27 mouse cellular contexts compared by ENCODE assay signal in genomic region chr13:89583138-89583746, GRCm38 (mm10). TPM values are rescaled to one million over a fixed set of nuclear protein-coding genes. Genes with fewer than 3 reads are reported as not detected.
DNase-seq lines count a peak whose midpoint lies in the region; ATAC-seq and TF ChIP-seq lines count a peak whose summit lies in the region.
"Had no signal": no experiment of that assay in that cellular context is flagged by ENCODE, and none has a peak within 500 bp of the region (broad histone marks: within the 10 kb centered on the region; RNA-seq: fewer than 3 reads in every experiment).

No protein-coding gene starts in this region.

- H3K27me3 ChIP-seq in midbrain, postnatal 0 days (ENCODE audit: insufficient read depth, low read length): no peaks in the 10 kb centered on the region
- no peaks in the 10 kb centered on the region for H3K27me3 ChIP-seq in midbrain, embryonic 11.5 days (ENCODE audit: control insufficient read depth, insufficient read depth, low read length)
- H3K27me3 ChIP-seq in CH12.LX (replicated peaks): no peaks in the 10 kb centered on the region
- H3K27me3 ChIP-seq: embryonic facial prominence, embryonic 13.5 days; embryonic facial prominence, embryonic 15.5 days; forebrain, embryonic 12.5 days had no signal

- DNase-seq in layer of hippocampus, adult 2 months (ENCODE audit: low spot score in 2 of 2): no peak
- no peak for DNase-seq in layer of hippocampus, adult 18-20 months (ENCODE audit: low spot score in 2 of 2)
- no peak for DNase-seq in midbrain, postnatal 0 days (ENCODE audit: low spot score)
- DNase-seq in midbrain, embryonic 11.5 days (ENCODE audit: low spot score, missing footprints): no peak
- peak; percentile 68 for DNase-seq in CH12.LX (ENCODE audit: extremely low read depth)
- DNase-seq: adrenal gland, adult 2 months; adrenal gland, postnatal 10 days; adrenal gland, postnatal 25 days; B cell, adult 2 months; cerebellum, adult 11 months; cerebellum, adult 18-20 months; cerebellum, adult 8-10 months; cerebellum, adult 9-11 months; cerebellum, postnatal 14 days; cerebellum, postnatal 36 days; embryo, embryonic 11 days had no signal

- H3K36me3 ChIP-seq in midbrain, postnatal 0 days (ENCODE audit: insufficient read depth, low read length): no peaks in the 10 kb centered on the region
- H3K36me3 ChIP-seq in midbrain, embryonic 11.5 days (ENCODE audit: control insufficient read depth, insufficient read depth, low read length): no peaks in the 10 kb centered on the region
- no peaks in the 10 kb centered on the region for H3K36me3 ChIP-seq in CH12.LX (replicated peaks in 1 of 2; ENCODE audit: control insufficient read depth in 1 of 2, insufficient read depth in 1 of 2, low read length in 1 of 2)
- H3K36me3 ChIP-seq: embryonic facial prominence, embryonic 13.5 days; embryonic facial prominence, embryonic 15.5 days; forebrain, embryonic 10.5 days; forebrain, embryonic 12.5 days had no signal

- no peak for TF ChIP-seq RAD21 in CH12.LX (IDR thresholded peaks at IDR 0.05; ENCODE audit: low read depth, low read length)

- ATAC-seq in midbrain, postnatal 0 days (ENCODE audit: low FRiP score): no peak
- no peak for ATAC-seq in midbrain, embryonic 11.5 days (ENCODE audit: low FRiP score)
- no peak for ATAC-seq in granulocyte monocyte progenitor cell, adult 5-6 weeks (replicated peaks; ENCODE audit: poor library complexity, severe bottlenecking)
- ATAC-seq: CD4-positive, CD25-positive, alpha-beta regulatory T cell, adult 4 months; forebrain, embryonic 14.5 days; forebrain, embryonic 16.5 days had no signal

- no peak; the same call in 1 of the 2 replicates for TF ChIP-seq EP300 in CH12.LX (IDR thresholded peaks at IDR 0.05; ENCODE audit: low read length)

- no peak overlapping the region for H3K4me3 ChIP-seq in layer of hippocampus, adult 2 months
- H3K4me3 ChIP-seq in midbrain, postnatal 0 days (ENCODE audit: low read depth, low read length): no peak overlapping the region
- no peak overlapping the region for H3K4me3 ChIP-seq in midbrain, embryonic 11.5 days (ENCODE audit: low read depth, low read length)
- H3K4me3 ChIP-seq in CH12.LX (replicated peaks in 1 of 3; ENCODE audit: low read depth in 2 of 3, low read length in 2 of 3, poor library complexity in 1 of 3): no peak overlapping the region
- H3K4me3 ChIP-seq: embryonic facial prominence, embryonic 13.5 days; embryonic facial prominence, embryonic 15.5 days; erythroblast, embryonic 14.5 days; forebrain, embryonic 10.5 days; forebrain, embryonic 12.5 days had no signal

- H3K4me2 ChIP-seq in midbrain, postnatal 0 days (ENCODE audit: low read depth, low read length, poor library complexity, severe bottlenecking): no peak overlapping the region
- H3K4me2 ChIP-seq in midbrain, embryonic 11.5 days: no peak overlapping the region
- H3K4me2 ChIP-seq in CH12.LX (ENCODE audit: insufficient read depth, low read depth, poor library complexity, severe bottlenecking): peak overlapping the region; percentile 89
- H3K4me2 ChIP-seq: embryonic facial prominence, embryonic 13.5 days; embryonic facial prominence, embryonic 15.5 days; forebrain, embryonic 12.5 days had no signal

- no peak overlapping the region for H3K9ac ChIP-seq in midbrain, postnatal 0 days (replicated peaks; ENCODE audit: low read length, poor library complexity, severe bottlenecking)
- no peak overlapping the region for H3K9ac ChIP-seq in midbrain, embryonic 11.5 days (ENCODE audit: low read length)
- H3K9ac ChIP-seq in CH12.LX (ENCODE audit: insufficient read depth, low read depth): no peak overlapping the region
- H3K9ac ChIP-seq: embryonic facial prominence, embryonic 13.5 days; embryonic facial prominence, embryonic 15.5 days; forebrain, embryonic 12.5 days had no signal

- no peak for TF ChIP-seq CTCF in layer of hippocampus, adult 2 months (conservative IDR thresholded peaks at IDR 0.05)
- TF ChIP-seq CTCF in midbrain, postnatal 0 days (IDR thresholded peaks at IDR 0.05): no peak
- TF ChIP-seq CTCF in CH12.LX (conservative IDR thresholded peaks at IDR 0.05 in 1 of 2, IDR thresholded peaks at IDR 0.05 in 1 of 2; ENCODE audit: low read depth in 2 of 2, low read length in 2 of 2): no peak

- no peaks in the 10 kb centered on the region for H3K4me1 ChIP-seq in midbrain, postnatal 0 days (ENCODE audit: insufficient read depth, low read length)
- no peaks in the 10 kb centered on the region for H3K4me1 ChIP-seq in midbrain, embryonic 11.5 days (ENCODE audit: control insufficient read depth, insufficient read depth, low read length)
- peaks cover 5 to 32% of the 10 kb centered on the region in 2 experiments for H3K4me1 ChIP-seq in CH12.LX (ENCODE audit: control insufficient read depth in 1 of 2, insufficient read depth in 2 of 2)
- H3K4me1 ChIP-seq: forebrain, embryonic 10.5 days; forebrain, embryonic 12.5 days had no signal

- in situ Hi-C loops in CH12.LX (cut with MboI; ENCODE audit: low pct_ligation_motif_present, low pct_unique_long_range_greater_than_20kb, low sequenced_read_pairs): no loop called here

- H3K9me3 ChIP-seq in midbrain, postnatal 0 days (ENCODE audit: low read length): no peaks in the 10 kb centered on the region
- H3K9me3 ChIP-seq in midbrain, embryonic 11.5 days (ENCODE audit: control insufficient read depth, low read length): no peaks in the 10 kb centered on the region
- H3K9me3 ChIP-seq in CH12.LX (replicated peaks; ENCODE audit: low read length): no peaks in the 10 kb centered on the region
- H3K9me3 ChIP-seq: embryonic facial prominence, embryonic 13.5 days; embryonic facial prominence, embryonic 15.5 days; forebrain, embryonic 10.5 days; forebrain, embryonic 12.5 days had no signal

- H3K27ac ChIP-seq in layer of hippocampus, adult 2 months: peak overlapping the region; percentile 83
- H3K27ac ChIP-seq in midbrain, postnatal 0 days (ENCODE audit: low read depth, low read length): 0 out of 2 replicates have a peak overlapping the region, but pooled peaks have one; percentile 1
- H3K27ac ChIP-seq in midbrain, embryonic 11.5 days (ENCODE audit: low read depth, low read length): no peak overlapping the region
- H3K27ac ChIP-seq in CH12.LX (ENCODE audit: insufficient read depth, low read depth): peak overlapping the region; percentile 36; the same call in 1 of the 2 replicates
- H3K27ac ChIP-seq: embryonic facial prominence, embryonic 13.5 days; embryonic facial prominence, embryonic 15.5 days; forebrain, embryonic 10.5 days; forebrain, embryonic 12.5 days had no signal

- no peaks in the 10 kb centered on the region for H3K79me2 ChIP-seq in CH12.LX (replicated peaks; ENCODE audit: control insufficient read depth, extremely low read depth, insufficient read depth, poor library complexity, severe bottlenecking)

- WGBS in midbrain, postnatal 0 days: 61% methylated on average over 4 of the region's 4 CpGs
- 86% methylated on average over 4 of the region's 4 CpGs for WGBS in midbrain, embryonic 11.5 days

- TF ChIP-seq POLR2A in CH12.LX (IDR thresholded peaks at IDR 0.05; ENCODE audit: low read depth, low read length): peak; percentile 67

- dilution Hi-C loops in CH12.LX (cut with MboI; ENCODE audit: extremely low pct_ligation_motif_present, extremely low pct_unique_long_range_greater_than_20kb, low sequenced_read_pairs): no loop called here

TF ChIP-seq in CH12.LX, 34 proteins besides CTCF, POLR2A, EP300 and RAD21:
- TF ChIP-seq ZMIZ1 (IDR thresholded peaks at IDR 0.05; ENCODE audit: low read depth, low read length) (peak; percentile 97), TBP (conservative IDR thresholded peaks at IDR 0.05; ENCODE audit: low read depth, low read length) (peak; percentile 98), GABPA (IDR thresholded peaks at IDR 0.05; ENCODE audit: insufficient replicate concordance, low read depth, low read length) (no peak), UBTF (IDR thresholded peaks at IDR 0.05; ENCODE audit: low read depth, low read length) (no peak)

RNA-seq across cellular contexts. Expression of gene Hapln1, which starts 43.6 kb away (rescaled TPM):
- 10 to 100 TPM; 33.1 to 33.4 TPM for total RNA-seq in layer of hippocampus, adult 2 months (2021)
- 10 to 100 TPM; 29.9 to 34.7 TPM for total RNA-seq in layer of hippocampus, adult 18-20 months (2021)
- total RNA-seq in midbrain, postnatal 0 days (2014; rRNA removed): 1.2 and 2.3 TPM in 2 replicates
- polyA plus RNA-seq in midbrain, postnatal 0 days (2015; fragmentation: Nextera tagmentation; extraction: Ambion mirVana): 1.1 and 1.6 TPM in 2 replicates
- polyA plus RNA-seq in midbrain, embryonic 11.5 days (2014; fragmentation: Nextera tagmentation; extraction: Ambion mirVana): 17.9 and 19.4 TPM in 2 replicates
- total RNA-seq in CH12.LX (2012; rRNA removed) (0.30 and 0.42 TPM in 2 replicates), CH12.LX (2014; rRNA removed) (0.46 and 2.1 TPM in 2 replicates)
- polyA plus RNA-seq in CH12.LX (2012; ENCODE audit: insufficient read length, low read depth): 1.3 and 2.6 TPM in 2 replicates
- total RNA-seq in granulocyte monocyte progenitor cell, adult 5-6 weeks (2014; fragmentation: Nextera tagmentation): not detected in 2 replicates
- total RNA-seq in granulocyte monocyte progenitor cell, adult 5-6 weeks (2017): not detected in 2 replicates
- total RNA-seq: common myeloid progenitor, adult 5-6 weeks; MEL had no signal
- polyA plus RNA-seq: CD4-positive, CD25-positive, alpha-beta regulatory T cell, adult 4 months; erythroblast, embryonic 14.5 days had no signal
